Mouse (Mus musculus): ENCODE results near the gene Cpz.

Cpz gene

GRCm38 (mm10) chr5:35525469-35526123 lies at the start of gene Cpz:
TSS of gene Cpz (minus strand) at chr5:35525698.
- in situ Hi-C loops (cut with MboI; ENCODE audit: low pct_unique_long_range_greater_than_20kb in 1 of 2, low sequenced_read_pairs in 2 of 2, unreplicated experiment in 1 of 2) = no loop called here

- in situ Hi-C loops (cut with MboI; ENCODE audit: low pct_unique_long_range_greater_than_20kb in 1 of 2, low sequenced_read_pairs in 2 of 2, unreplicated experiment in 1 of 2) = no loop called here
These were observed 49.4 kb upstream of the Cpz start, which contains the start of gene Trmt44 for GRCm38 (mm10) chr5:35574653-35575599. TSS of gene Trmt44 (minus strand) at chr5:35575070.

- in situ Hi-C loops (cut with MboI; ENCODE audit: low pct_unique_long_range_greater_than_20kb in 1 of 2, low sequenced_read_pairs in 2 of 2, unreplicated experiment in 1 of 2) = no loop called here
These were observed 46.0 kb upstream of the Cpz start for GRCm38 (mm10) chr5:35571546-35571945.

DNA sequence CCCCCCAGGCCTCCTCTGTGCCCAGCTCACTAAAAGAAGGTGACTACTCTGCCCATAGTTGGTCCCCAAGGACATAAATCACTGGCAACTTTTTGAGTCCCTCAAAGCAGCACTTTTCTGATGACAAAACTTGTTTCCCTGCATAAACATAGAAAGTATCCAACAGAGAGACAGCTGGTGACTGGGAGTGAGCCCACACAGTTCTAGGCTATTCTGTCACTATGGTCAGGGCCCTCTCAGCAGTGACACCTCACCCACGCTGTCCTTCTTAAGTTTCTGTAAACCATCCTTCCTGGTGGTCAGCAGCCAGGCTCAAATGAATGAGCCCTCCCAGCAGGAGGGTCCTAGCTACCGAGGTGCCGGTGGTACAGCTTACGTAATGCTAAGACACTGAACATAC lies 41.1 kb upstream of the Cpz start:
- in situ Hi-C loops (cut with MboI; ENCODE audit: low pct_unique_long_range_greater_than_20kb in 1 of 2, low sequenced_read_pairs in 2 of 2, unreplicated experiment in 1 of 2) = no loop called here

- in situ Hi-C loops (cut with MboI; ENCODE audit: low pct_unique_long_range_greater_than_20kb in 1 of 2, low sequenced_read_pairs in 2 of 2, unreplicated experiment in 1 of 2) = no loop called here
These were observed 39.7 kb upstream of the Cpz start for GRCm38 (mm10) chr5:35565217-35565616.

DNA sequence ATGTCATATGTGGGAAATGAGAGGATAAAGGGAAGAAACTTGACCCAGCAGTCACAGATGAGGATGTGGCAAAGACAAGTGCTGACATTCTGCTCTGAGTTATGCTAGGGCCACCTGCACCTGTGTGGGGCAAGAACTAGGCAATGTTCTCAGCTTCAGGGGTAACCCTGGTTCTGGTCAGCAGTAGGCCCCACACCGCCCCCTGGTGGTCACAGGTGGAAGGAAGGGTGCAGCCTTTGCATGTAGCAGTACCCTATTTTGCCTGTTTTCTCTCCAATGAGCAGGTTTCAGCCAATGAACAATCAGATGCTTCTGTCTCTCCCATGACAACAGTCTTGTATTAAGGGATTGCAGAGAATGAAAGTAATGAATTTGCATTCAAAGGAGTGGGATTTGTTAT lies 38.0 kb upstream of the Cpz start:
- in situ Hi-C loops (cut with MboI; ENCODE audit: low pct_unique_long_range_greater_than_20kb in 1 of 2, low sequenced_read_pairs in 2 of 2, unreplicated experiment in 1 of 2) = no loop called here

DNA sequence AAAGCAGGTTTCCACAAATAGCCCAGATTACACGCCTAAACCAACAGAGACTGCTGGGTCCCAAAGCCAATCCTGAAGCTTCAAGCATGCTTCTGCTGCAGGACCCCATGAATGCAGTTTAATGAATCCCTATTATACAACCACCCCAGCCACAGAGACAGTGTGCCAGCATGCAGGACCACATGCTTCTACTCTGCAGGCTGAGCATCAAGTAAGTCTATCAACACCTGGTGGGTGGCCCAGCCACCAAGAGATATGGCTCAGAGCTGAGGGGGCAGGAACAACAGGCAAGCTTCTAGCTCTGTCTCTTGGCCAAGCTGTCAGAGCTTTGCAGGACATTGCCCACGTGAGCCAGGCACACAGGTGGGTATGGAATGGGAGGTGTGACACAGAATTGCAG lies 37.1 kb upstream of the Cpz start:
- in situ Hi-C loops (cut with MboI; ENCODE audit: low pct_unique_long_range_greater_than_20kb in 1 of 2, low sequenced_read_pairs in 2 of 2, unreplicated experiment in 1 of 2) = no loop called here

DNA sequence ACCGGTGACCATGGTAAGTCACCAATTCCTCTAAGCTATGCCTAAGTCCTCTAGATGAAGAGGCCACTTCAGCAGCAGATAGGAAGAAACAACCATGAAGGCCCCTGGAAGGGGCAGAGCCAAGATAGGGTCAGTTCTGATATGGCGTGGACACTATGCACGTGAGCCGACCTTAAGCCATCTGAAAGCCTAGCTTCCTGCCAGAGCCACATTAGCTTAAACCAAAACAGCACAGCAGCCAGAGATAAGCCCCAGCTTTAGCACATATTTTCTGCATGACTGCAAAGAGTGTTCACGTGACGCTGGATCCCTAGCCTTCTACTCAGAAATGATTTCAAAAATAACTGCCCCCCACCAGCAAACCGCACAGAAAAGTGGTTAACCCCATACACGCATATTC lies 33.9 kb upstream of the Cpz start:
- in situ Hi-C loops (cut with MboI; ENCODE audit: low pct_unique_long_range_greater_than_20kb in 1 of 2, low sequenced_read_pairs in 2 of 2, unreplicated experiment in 1 of 2) = no loop called here

- in situ Hi-C loops (cut with MboI; ENCODE audit: low pct_unique_long_range_greater_than_20kb in 1 of 2, low sequenced_read_pairs in 2 of 2, unreplicated experiment in 1 of 2) = no loop called here
These were observed 32.6 kb upstream of the Cpz start for GRCm38 (mm10) chr5:35557946-35558621.

DNA sequence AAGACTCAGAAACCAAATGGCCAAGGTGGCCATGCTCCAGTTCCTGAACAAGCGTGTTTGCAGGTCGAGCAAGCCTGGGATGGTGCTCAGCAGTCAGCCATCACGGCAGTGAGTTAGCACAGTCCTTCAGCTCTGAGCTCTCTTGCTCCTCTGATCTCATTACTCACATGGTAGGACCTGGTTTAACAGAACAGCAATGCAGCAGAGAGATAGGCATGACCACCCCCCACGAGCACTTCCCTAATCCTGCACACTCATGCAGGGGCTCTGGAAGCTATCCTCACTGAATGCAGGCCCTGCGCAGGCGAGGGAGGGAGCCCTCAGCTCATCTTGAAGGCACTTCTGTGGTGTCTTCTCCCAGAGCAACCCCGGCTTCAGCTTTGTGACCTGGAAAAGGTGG lies 30.9 kb upstream of the Cpz start:
- in situ Hi-C loops (cut with MboI; ENCODE audit: low pct_unique_long_range_greater_than_20kb in 1 of 2, low sequenced_read_pairs in 2 of 2, unreplicated experiment in 1 of 2) = no loop called here

DNA sequence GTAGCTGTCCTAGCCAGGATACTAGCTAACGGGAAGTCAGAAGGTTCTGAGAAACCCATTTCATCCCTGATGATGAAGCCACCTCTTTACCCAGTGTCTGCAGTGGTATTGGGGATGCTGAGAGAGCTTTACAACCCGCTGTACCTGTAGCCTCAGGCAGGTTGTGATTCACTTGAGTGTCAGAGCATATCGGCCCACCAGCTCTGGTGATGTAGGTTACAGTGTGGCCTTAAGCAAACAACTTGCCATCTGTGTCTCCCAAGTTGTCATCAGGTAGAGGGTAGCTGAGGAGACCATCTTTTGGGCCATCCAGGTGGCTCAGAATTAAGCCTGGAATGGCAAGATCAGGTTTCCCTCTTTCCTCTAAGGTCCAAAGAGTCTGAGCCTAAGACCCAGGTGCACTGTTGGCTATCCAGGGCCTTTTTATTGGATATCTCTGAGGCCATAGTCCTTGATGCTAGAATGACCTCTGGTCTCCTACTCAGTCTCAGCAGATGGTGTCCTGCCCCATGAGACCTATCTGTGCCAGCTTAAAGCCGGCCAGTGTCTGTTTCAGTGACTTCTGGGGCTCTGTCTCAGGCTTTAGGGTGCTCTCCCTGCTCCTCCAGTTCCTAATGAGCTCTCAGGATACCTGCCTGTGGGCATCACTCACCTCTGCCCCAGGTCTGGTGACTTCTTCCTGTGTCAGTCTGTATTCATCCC lies 27.5 kb upstream of the Cpz start:
- in situ Hi-C loops (cut with MboI; ENCODE audit: low pct_unique_long_range_greater_than_20kb in 1 of 2, low sequenced_read_pairs in 2 of 2, unreplicated experiment in 1 of 2) = no loop called here

GRCm38 (mm10) chr5:35551855-35552837 lies 26.6 kb upstream of the Cpz start:
- in situ Hi-C loops (cut with MboI; ENCODE audit: low pct_unique_long_range_greater_than_20kb in 1 of 2, low sequenced_read_pairs in 2 of 2, unreplicated experiment in 1 of 2) = no loop called here

DNA sequence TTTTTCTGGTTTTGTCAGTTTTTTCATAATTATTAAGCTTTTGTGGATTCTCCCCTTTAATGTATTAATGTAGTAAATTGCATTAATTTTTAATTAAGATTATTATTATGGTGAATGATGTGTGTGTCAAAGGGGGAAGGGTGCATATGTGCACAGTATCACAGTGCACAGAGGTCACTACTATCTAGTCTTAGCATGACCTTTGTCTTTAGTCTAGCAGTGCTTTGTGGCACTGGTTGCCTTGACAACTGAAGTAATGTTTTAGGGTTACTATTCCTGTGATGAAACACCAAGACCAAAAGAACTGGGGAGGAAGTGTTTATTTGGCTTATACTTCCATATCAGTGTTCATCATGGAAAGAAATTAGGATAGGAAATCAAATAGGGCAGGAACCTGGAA lies 20.6 kb upstream of the Cpz start:
- in situ Hi-C loops (cut with MboI; ENCODE audit: low pct_unique_long_range_greater_than_20kb in 1 of 2, low sequenced_read_pairs in 2 of 2, unreplicated experiment in 1 of 2) = no loop called here

- in situ Hi-C loops (cut with MboI; ENCODE audit: low pct_unique_long_range_greater_than_20kb in 1 of 2, low sequenced_read_pairs in 2 of 2, unreplicated experiment in 1 of 2) = no loop called here
These were observed 15.7 kb upstream of the Cpz start for GRCm38 (mm10) chr5:35541059-35541790.

- in situ Hi-C loops (cut with MboI; ENCODE audit: low pct_unique_long_range_greater_than_20kb in 1 of 2, low sequenced_read_pairs in 2 of 2, unreplicated experiment in 1 of 2) = no loop called here
These were observed 15.1 kb upstream of the Cpz start for GRCm38 (mm10) chr5:35540555-35540954.

DNA sequence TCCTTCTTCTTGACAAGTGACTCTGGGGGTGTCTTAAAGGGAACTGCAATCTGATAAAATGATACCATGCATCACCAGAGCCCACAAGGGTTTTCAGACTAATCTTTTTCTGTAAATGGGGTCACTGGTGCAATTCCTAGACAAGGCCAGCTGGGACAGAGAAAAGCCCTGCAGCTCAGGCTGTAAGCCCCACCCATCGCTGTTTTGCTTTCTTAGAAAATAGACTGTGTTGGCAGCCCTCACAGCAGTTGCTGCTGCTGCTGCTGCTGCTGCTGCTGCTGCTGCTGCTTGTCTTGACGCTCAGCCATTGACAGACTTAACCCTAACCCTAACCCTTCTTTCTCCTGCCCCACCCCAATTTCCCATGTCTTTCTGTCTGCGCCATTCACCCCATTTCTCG lies 14.1 kb upstream of the Cpz start:
- in situ Hi-C loops (cut with MboI; ENCODE audit: low pct_unique_long_range_greater_than_20kb in 1 of 2, low sequenced_read_pairs in 2 of 2, unreplicated experiment in 1 of 2) = no loop called here

GRCm38 (mm10) chr5:35538022-35538421 lies 12.5 kb upstream of the Cpz start:
- in situ Hi-C loops (cut with MboI; ENCODE audit: low pct_unique_long_range_greater_than_20kb in 1 of 2, low sequenced_read_pairs in 2 of 2, unreplicated experiment in 1 of 2) = no loop called here

All from mouse embryonic stem cell (cell line).